Mouse (Mus musculus) adrenal gland, postnatal 4 days (tissue): ENCODE data around the gene AL732309.1. TPM values are rescaled to one million over a fixed set of nuclear protein-coding genes. Genes with fewer than 3 reads are reported as not detected.

Experiments
- DNase-seq, 2 experiments: peaks; one replicate each; pipeline ENCODE4 v3.0.0; 2021 to 2022; ENCODE audit warnings: low spot score in 2 of 2, mixed read lengths in 2 of 2
- long read RNA-seq, 2 experiments: library from polyadenylated mRNA; stranded (forward); transcript quantifications; one replicate each; pipeline ENCODE4 v2.0.0; 2021
- total RNA-seq, 2 experiments: library from RNA; stranded (reverse); gene quantifications; 2 replicates each; pipeline ENCODE4 v1.2.3; 2021

AL732309.1 gene
- total RNA-seq: 1 to 10 TPM; 4.4 to 5.9 TPM
- long read RNA-seq, experiment 1, transcript AL732309.1-201 (1 exons, 2,045 nt): major isoform, 5 of 5 reads
- long read RNA-seq, experiment 1, partial matches to known transcripts: 0 of 5 reads
- long read RNA-seq, experiment 1, other reads (novel, unspliced or antisense): 0 of 5 reads
- long read RNA-seq, experiment 2, transcript AL732309.1-201 (1 exons, 2,045 nt): major isoform, 10 of 10 reads
- long read RNA-seq, experiment 2, partial matches to known transcripts: 0 of 10 reads
- long read RNA-seq, experiment 2, other reads (novel, unspliced or antisense): 0 of 10 reads

- no peak for DNase-seq
Observed at GRCm38 (mm10) chr2:25246183-25247072, at the start of gene AL732309.1. Gene AL732309.1, minus strand, starts transcription at chr2:25246863.

GRCm38 (mm10) chr2:25293706-25294105 is 47.0 kb upstream of the AL732309.1 start:
- DNase-seq: no peak

- peak in 1 of 2 experiments; percentile 65 for DNase-seq
Observed at GRCm38 (mm10) chr2:25292856-25293255, 46.2 kb upstream of the AL732309.1 start.

- DNase-seq: no peak
Observed at GRCm38 (mm10) chr2:25292054-25292544, 45.4 kb upstream of the AL732309.1 start.

- no peak for DNase-seq
Observed at GRCm38 (mm10) chr2:25291184-25292053, 44.8 kb upstream of the AL732309.1 start.

- no peak for DNase-seq
Observed at GRCm38 (mm10) chr2:25290816-25291130, 44.1 kb upstream of the AL732309.1 start.

- no peak for DNase-seq
Observed at GRCm38 (mm10) chr2:25290101-25290815, 43.6 kb upstream of the AL732309.1 start.

- DNase-seq: no peak
Observed at GRCm38 (mm10) chr2:25289651-25290050, 43.0 kb upstream of the AL732309.1 start, which contains the start of gene Lrrc26. Gene Lrrc26, plus strand, starts transcription at chr2:25289915.

- DNase-seq: no peak
Observed at GRCm38 (mm10) chr2:25288734-25289345, 42.2 kb upstream of the AL732309.1 start.

GRCm38 (mm10) chr2:25287927-25288649 is 41.4 kb upstream of the AL732309.1 start, which contains the start of gene Tmem210:
Gene Tmem210, plus strand, starts transcription at chr2:25288145.
- no peak for DNase-seq

- no peak for DNase-seq
Observed at GRCm38 (mm10) chr2:25286837-25287636, 40.4 kb upstream of the AL732309.1 start.

GRCm38 (mm10) chr2:25286314-25286713 is 39.7 kb upstream of the AL732309.1 start:
- no peak for DNase-seq

GRCm38 (mm10) chr2:25285551-25285950 is 38.9 kb upstream of the AL732309.1 start:
- no peak for DNase-seq

- peak in 1 of 2 experiments; percentile 74 for DNase-seq
Observed at GRCm38 (mm10) chr2:25278928-25279882, 32.5 kb upstream of the AL732309.1 start.

- no peak for DNase-seq
Observed at GRCm38 (mm10) chr2:25273010-25273409, 26.3 kb upstream of the AL732309.1 start.

GRCm38 (mm10) chr2:25272515-25272914 is 25.9 kb upstream of the AL732309.1 start:
- DNase-seq: no peak

GRCm38 (mm10) chr2:25271827-25272511 is 25.3 kb upstream of the AL732309.1 start, which contains the start of the genes Ssna1 and Anapc2:
Gene Ssna1, minus strand, starts transcription at chr2:25272438.
Gene Anapc2, plus strand, starts transcription at chr2:25272478.
- DNase-seq: peak; percentile 96 to 98
